Mouse (Mus musculus) kidney, embryonic 16.5 days (tissue): ENCODE measurements around the gene Ezr. TPM values are rescaled to one million over a fixed set of nuclear protein-coding genes. Genes with fewer than 3 reads are reported as not detected.

Experiments used
- ATAC-seq: fragments of 200-750 bp; cut with Nextera tagmentation; 2 replicates; pipeline ENCODE4 v1.8.0; 2017; ENCODE audit warnings: moderate TSS enrichment; ENCODE audit not compliant: low FRiP score, low TSS enrichment
- H3K27ac ChIP-seq: fragments of 300-500 bp; sonication (generic); 2 replicates; pipeline ENCODE4 v1.5.1; 2014; ENCODE audit warnings: low read length
- H3K27me3 ChIP-seq: fragments of 300-500 bp; sonication (generic); 2 replicates; pipeline ENCODE4 v1.6.1; 2014; ENCODE audit warnings: low read length, control low read depth, mixed read lengths; ENCODE audit not compliant: insufficient read depth
- H3K36me3 ChIP-seq: fragments of 300-500 bp; sonication (generic); 2 replicates; pipeline ENCODE4 v1.6.1; 2014; ENCODE audit warnings: low read length, control low read depth, mixed read lengths; ENCODE audit not compliant: insufficient read depth
- H3K4me1 ChIP-seq: fragments of 300-500 bp; sonication (generic); 2 replicates; pipeline ENCODE4 v1.6.1; 2014; ENCODE audit warnings: low read length, control low read depth, mixed read lengths; ENCODE audit not compliant: insufficient read depth
- H3K4me2 ChIP-seq: fragments of 300-500 bp; sonication (generic); replicated peaks from 2 replicates; pipeline ENCODE4 v1.6.1; 2014; ENCODE audit warnings: low read depth, low read length
- H3K4me3 ChIP-seq: fragments of 300-500 bp; sonication (generic); 2 replicates; pipeline ENCODE4 v1.5.1; 2014; ENCODE audit warnings: mild to moderate bottlenecking, low read length
- H3K9ac ChIP-seq: fragments of 300-500 bp; sonication (generic); replicated peaks from 2 replicates; pipeline ENCODE4 v1.6.1; 2014; ENCODE audit warnings: low read length
- H3K9me3 ChIP-seq: fragments of 300-500 bp; sonication (generic); 2 replicates; pipeline ENCODE4 v1.6.1; 2016; ENCODE audit warnings: low read length, control low read depth
- WGBS: fragments of 180-500 bp; shearing (Covaris S2); extraction: QIAGEN DNeasy Blood & Tissue Kit; methylation state at CpG from one replicate; pipeline ENCODE4 v1.1.7; 2014; 5-methylcytosine and 5-hydroxymethylcytosine counted together
- polyA plus RNA-seq: library from polyadenylated mRNA; unstranded; fragments of >200 nt; fragmentation: Nextera tagmentation; extraction: Ambion mirVana; gene quantifications from 2 replicates; pipeline ENCODE4 v1.2.1, GENCODE M21; 2015

Gene Ezr
- polyA plus RNA-seq, 1 experiment from 2014 or later, result 248 TPM

GRCm38 (mm10) chr17:6747478-6747877, 35.1 kb downstream of the Ezr start:
- H3K4me3 ChIP-seq, result no peak overlapping the region
- H3K36me3 ChIP-seq, result peaks cover 33% of the 10 kb centered on the region
- peaks cover 71% of the 10 kb centered on the region for H3K4me1 ChIP-seq
- H3K27ac ChIP-seq, result peak overlapping the region; percentile 87
- no peak for ATAC-seq
- no peaks in the 10 kb centered on the region for H3K27me3 ChIP-seq
- H3K9ac ChIP-seq, result no peak overlapping the region
- WGBS, result 29% methylated on average over 7 of the region's 7 CpGs
- H3K4me2 ChIP-seq, result no peak overlapping the region
- H3K9me3 ChIP-seq, result no peaks in the 10 kb centered on the region

- Histone ChIP-seq H3K27ac (peak overlapping the region; percentile 87), H3K4me2 (no peak overlapping the region), H3K9ac (no peak overlapping the region), H3K9me3 (no peaks in the 10 kb centered on the region), H3K4me1 (peaks cover 74% of the 10 kb centered on the region), H3K27me3 (no peaks in the 10 kb centered on the region), H3K36me3 (peaks cover 33% of the 10 kb centered on the region), H3K4me3 (no peak overlapping the region)
- peak; percentile 47; the same call in 1 of the 2 replicates for ATAC-seq
- 48% methylated on average over 9 of the region's 9 CpGs for WGBS
Observed at GRCm38 (mm10) chr17:6746452-6747231, 35.9 kb downstream of the Ezr start.

DNA sequence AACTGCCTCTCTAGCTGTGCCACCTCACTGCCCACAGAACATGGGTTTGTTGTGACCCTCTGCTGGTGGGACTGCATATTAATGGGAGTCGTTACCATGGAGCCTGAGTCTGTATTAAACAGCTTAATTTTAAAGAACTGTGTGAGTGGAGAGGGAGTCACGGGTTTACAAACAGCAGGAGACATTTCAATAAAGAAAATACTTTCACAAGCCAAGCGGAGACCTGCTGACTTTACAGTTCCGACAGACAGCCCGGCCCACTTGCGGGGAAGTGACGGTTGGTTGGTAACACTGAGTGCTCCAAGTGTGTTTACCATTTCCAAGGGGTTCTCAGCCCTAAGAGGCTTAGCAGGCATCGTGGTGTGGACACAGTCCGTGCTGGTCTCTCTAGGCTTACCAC, 36.6 kb downstream of the Ezr start:
- Histone ChIP-seq H3K9me3 (no peaks in the 10 kb centered on the region), H3K36me3 (peaks cover 33% of the 10 kb centered on the region), H3K4me1 (peaks cover 70% of the 10 kb centered on the region), H3K9ac (no peak overlapping the region), H3K4me2 (0 out of 2 replicates have a peak overlapping the region, but pooled peaks have one; percentile 18), H3K27me3 (no peaks in the 10 kb centered on the region), H3K4me3 (no peak overlapping the region), H3K27ac (peak overlapping the region; percentile 87)
- 43% methylated on average over 9 of the region's 9 CpGs for WGBS
- peak; percentile 40; the same call in 1 of the 2 replicates for ATAC-seq

DNA sequence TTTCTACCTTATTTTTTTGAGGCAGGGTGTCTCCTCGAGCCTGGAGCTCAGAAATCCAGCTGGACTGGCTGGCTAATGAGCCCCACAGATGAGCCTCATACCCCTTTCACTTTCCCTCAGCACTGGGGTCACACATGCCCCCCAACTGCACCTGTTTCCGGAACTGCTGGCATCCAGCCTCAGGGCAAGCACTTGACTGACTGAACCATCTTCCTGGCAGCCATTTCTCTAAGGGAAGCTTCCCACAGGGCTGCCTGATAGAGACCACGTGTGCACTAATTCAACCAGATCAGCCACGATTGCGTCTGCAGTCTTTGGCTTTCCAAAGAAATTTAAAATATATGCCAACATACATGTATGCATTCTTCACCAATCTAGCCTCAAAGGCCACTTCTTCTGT, 37.1 kb downstream of the Ezr start:
- no peak for ATAC-seq
- WGBS, result 71% methylated on average over 5 of the region's 5 CpGs
- peaks cover 70% of the 10 kb centered on the region for H3K4me1 ChIP-seq
- peak overlapping the region; percentile 87 for H3K27ac ChIP-seq
- H3K4me2 ChIP-seq, result no peak overlapping the region
- no peak overlapping the region for H3K9ac ChIP-seq
- H3K9me3 ChIP-seq, result no peaks in the 10 kb centered on the region
- H3K4me3 ChIP-seq, result no peak overlapping the region
- peaks cover 34% of the 10 kb centered on the region for H3K36me3 ChIP-seq
- no peaks in the 10 kb centered on the region for H3K27me3 ChIP-seq

GRCm38 (mm10) chr17:6744871-6745270, 37.7 kb downstream of the Ezr start:
- Histone ChIP-seq H3K4me1 (peaks cover 70% of the 10 kb centered on the region), H3K4me2 (no peak overlapping the region), H3K27ac (peak overlapping the region; percentile 78; the same call in 1 of the 2 replicates), H3K4me3 (no peak overlapping the region), H3K36me3 (peaks cover 38% of the 10 kb centered on the region), H3K9ac (no peak overlapping the region), H3K27me3 (no peaks in the 10 kb centered on the region), H3K9me3 (no peaks in the 10 kb centered on the region)
- 73% methylated on average over 14 of the region's 14 CpGs for WGBS
- ATAC-seq, result no peak

GRCm38 (mm10) chr17:6744366-6744765, 38.2 kb downstream of the Ezr start:
- no peak overlapping the region for H3K4me3 ChIP-seq
- no peak overlapping the region for H3K4me2 ChIP-seq
- WGBS, result 42% methylated on average over 9 of the region's 9 CpGs
- H3K9me3 ChIP-seq, result no peaks in the 10 kb centered on the region
- no peak for ATAC-seq
- H3K4me1 ChIP-seq, result peaks cover 70% of the 10 kb centered on the region
- no peak overlapping the region for H3K9ac ChIP-seq
- H3K36me3 ChIP-seq, result peaks cover 43% of the 10 kb centered on the region
- H3K27ac ChIP-seq, result peak overlapping the region; percentile 78
- no peaks in the 10 kb centered on the region for H3K27me3 ChIP-seq

- H3K9me3 ChIP-seq, result no peaks in the 10 kb centered on the region
- H3K27me3 ChIP-seq, result no peaks in the 10 kb centered on the region
- H3K4me1 ChIP-seq, result peaks cover 70% of the 10 kb centered on the region
- H3K4me2 ChIP-seq, result no peak overlapping the region
- 18% methylated on average over 11 of the region's 11 CpGs for WGBS
- ATAC-seq, result no peak
- H3K36me3 ChIP-seq, result peaks cover 49% of the 10 kb centered on the region
- H3K4me3 ChIP-seq, result no peak overlapping the region
- no peak overlapping the region for H3K9ac ChIP-seq
- H3K27ac ChIP-seq, result peak overlapping the region; percentile 78
Observed at GRCm38 (mm10) chr17:6743787-6744239, 38.8 kb downstream of the Ezr start.

- Histone ChIP-seq H3K27ac (peak overlapping the region; percentile 78), H3K9ac (no peak overlapping the region), H3K9me3 (no peaks in the 10 kb centered on the region), H3K27me3 (no peaks in the 10 kb centered on the region), H3K36me3 (peaks cover 49% of the 10 kb centered on the region), H3K4me1 (peaks cover 63% of the 10 kb centered on the region), H3K4me2 (no peak overlapping the region), H3K4me3 (no peak overlapping the region)
- WGBS, result 70% methylated on average over 11 of the region's 11 CpGs
- ATAC-seq, result no peak
Observed at GRCm38 (mm10) chr17:6743039-6743575, 39.5 kb downstream of the Ezr start.

GRCm38 (mm10) chr17:6742083-6743038, 40.2 kb downstream of the Ezr start:
- whole genome bisulfite sequencing, result 56% methylated on average over 32 of the region's 33 CpGs
- H3K9ac ChIP-seq, result no peak overlapping the region
- ATAC-seq, result no peak

More at GRCm38 (mm10) chr17:6742083-6743038, 40.2 kb downstream of the Ezr start:
- H3K36me3 ChIP-seq, result peaks cover 53% of the 10 kb centered on the region
- no peak overlapping the region; the same call in 1 of the 2 replicates for H3K4me2 ChIP-seq
- H3K4me3 ChIP-seq, result no peak overlapping the region
- H3K27ac ChIP-seq, result peak overlapping the region; percentile 78
- H3K27me3 ChIP-seq, result no peaks in the 10 kb centered on the region
- peaks cover 56% of the 10 kb centered on the region for H3K4me1 ChIP-seq
- H3K9me3 ChIP-seq, result no peaks in the 10 kb centered on the region
